Mouse (Mus musculus): ENCODE results near the gene Tacc2.

GRCm38 (mm10) chr7:130669370-130669881, 92.2 kb downstream of the Tacc2 start:
- no peak for TF ChIP-seq POLR2A (IDR thresholded peaks at IDR 0.05; ENCODE audit: low read depth, low read length)
- no peak for TF ChIP-seq CTCF (conservative IDR thresholded peaks at IDR 0.05; ENCODE audit: insufficient read depth, insufficient read length, low read depth, low read length)

Data from kidney, adult 2 months (tissue).